Mouse (Mus musculus): ENCODE measurements around the gene Rnaseh2b.
A peak's percentile ranks its signal among the peaks of the same experiment; 100 is the strongest.

Gene Rnaseh2b

DNA sequence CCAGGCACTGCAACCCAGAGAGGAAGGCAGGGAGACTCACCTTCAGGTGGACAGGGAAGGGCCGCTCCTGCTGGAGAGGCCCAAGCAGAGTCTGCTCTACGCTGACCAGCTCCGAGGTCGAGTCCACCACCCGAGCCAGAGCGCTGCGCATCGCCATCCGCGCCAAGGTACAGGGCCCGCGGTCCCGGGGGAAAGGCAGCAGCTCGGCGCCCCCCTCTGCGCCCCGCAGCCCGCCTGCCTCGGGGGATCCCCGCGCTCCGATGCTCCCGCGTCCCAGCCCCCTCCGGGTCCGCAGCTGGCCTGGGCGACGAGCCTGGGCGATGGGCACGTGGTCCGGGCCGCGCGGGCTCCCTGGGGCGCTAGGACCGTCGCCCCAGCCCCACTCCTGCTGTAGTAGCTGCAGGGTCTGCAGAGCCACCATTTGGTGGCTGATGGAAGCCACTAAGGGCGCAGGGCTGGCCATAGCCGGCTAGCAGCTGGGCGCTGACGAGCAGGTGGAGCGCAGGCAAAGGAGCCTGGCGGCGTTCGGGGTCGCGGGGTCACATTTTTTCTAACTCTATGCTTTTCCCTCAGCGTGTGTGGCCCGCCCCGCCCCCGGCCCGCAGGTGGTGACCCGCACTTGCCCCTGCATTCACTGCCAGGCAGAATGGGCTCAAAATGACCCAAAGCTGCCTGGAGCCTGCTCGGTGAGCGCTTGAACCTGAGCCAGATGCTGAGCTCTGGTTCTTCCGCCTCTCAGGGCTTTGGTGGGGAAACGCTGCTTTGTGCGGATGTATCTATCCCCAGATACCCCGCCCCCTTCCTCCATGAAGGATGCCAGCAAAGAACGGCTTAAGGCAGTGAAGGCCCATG is at the start of gene Rnaseh2b, which contains the start of gene Dleu7:
Gene Rnaseh2b, plus strand, starts transcription at position 102 of the 852 bp plus-strand sequence.
Gene Dleu7, minus strand, starts transcription at position 560 of the 852 bp plus-strand sequence.
- DNase-seq: peak; percentile 49

DNA sequence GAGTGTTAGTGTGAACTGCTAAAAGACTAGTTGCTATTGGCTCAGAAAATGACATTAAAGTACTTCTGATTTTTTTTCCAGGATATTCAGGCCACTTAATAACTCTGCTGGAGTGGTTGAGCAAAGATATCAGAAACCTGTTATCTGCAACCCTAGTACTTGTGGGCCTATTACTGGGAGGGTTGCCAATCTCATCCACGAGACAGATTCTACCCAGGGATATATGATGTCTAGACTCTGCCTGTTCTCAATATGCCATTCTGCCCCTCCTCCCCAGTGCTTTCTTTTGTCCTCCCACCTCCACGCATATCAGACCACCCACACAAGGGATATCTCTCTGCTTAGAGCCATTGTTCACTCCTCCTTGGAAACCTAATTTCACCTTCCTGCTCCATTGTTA is 48.9 kb upstream of the Rnaseh2b start:
- no peak for DNase-seq

DNA sequence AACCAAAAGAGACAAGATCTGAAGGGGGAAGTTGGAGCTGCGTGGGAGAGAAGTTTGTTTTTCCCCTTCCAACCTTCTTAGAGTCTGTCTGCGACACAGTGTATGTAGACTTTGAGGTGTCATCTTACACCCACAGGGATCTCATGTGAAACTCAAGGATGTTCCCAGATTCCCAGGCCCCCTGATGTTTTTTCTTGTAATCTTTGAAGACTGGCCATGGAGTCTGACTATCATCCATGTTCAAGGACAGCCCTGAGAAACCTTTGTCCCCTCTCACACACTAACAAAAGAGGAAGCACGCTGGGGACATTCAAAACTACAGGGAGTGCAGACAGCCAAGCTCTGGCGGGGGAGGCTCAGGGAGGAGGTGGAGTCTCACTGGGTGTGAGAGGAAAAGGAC is 46.8 kb upstream of the Rnaseh2b start:
- no peak for DNase-seq

DNA sequence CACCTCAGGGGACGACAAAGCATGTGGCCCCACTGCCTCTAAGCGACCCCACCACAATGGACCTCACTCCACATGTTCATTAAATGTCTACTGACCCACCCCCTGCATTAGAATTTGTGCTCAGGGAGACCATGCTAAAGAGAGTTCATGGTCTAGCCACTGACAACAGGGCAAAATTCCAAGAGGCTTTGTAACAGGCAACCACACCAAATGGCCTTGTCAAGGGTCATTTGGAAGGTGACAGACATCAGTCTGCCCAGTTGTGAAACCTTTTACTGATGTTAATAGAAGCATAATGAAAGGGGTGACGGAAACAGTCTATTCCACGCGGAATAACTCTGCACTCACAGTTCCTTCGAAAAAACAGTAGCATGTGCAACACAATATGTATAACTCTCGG is 44.0 kb upstream of the Rnaseh2b start:
- no peak for DNase-seq

DNA sequence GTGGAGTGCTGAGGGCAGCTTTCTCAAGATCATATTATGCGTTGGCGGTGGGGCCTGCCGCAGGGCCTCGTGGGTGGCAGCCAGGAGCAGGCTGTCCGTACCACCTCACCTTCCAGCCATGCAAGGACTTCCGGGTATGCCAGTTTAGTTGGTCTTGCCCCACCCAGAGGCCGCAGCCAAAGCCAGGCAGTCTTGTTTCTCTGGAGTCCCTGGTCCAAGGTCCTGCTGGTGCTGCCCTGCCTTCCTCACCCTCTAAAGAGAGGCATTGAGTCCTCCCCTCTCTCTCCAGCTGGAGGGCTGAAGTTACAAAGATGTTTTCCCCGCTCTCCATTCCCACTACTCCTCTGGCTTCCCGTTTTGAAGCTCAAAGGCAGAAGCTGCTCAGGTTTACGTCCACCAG is 43.6 kb upstream of the Rnaseh2b start:
- peak; percentile 15 for DNase-seq

DNA sequence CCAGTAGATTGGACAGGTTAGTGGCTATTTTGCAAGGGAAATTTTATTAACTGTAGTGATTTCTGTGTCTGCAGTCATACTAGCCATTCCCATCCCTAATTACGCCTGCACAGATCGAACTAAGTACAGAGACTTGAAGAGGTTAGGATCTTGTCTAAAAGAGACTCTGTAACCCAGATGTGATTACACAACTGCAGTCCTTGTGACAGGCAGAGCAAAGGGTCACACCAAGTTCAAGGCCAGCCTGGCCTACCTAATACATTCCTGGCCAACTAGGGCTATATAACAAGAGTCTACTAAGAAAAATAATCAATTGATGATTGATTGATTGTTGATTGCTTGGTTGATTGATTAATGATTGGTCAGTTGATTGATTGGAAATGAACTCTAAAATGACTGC is 43.1 kb upstream of the Rnaseh2b start:
- DNase-seq: no peak

DNA sequence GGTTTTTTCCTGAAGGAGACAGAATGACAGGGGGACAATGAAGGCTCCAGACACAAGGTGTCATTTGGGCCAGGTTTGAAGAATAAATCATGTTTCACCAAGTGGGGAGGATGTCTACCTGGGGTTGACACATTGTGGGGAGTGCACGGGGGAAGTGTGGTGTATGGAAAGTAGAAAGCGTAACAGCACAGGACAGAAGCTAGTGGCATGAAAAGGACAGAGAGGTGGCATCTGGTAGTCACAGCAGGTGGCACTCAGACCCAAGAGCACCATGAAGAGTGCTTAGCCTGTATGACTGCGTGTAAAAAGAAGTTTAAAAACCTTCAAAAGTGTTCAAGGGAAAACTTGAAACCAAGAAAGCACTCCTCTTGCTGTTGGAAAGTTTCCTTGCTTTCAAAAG is 42.3 kb upstream of the Rnaseh2b start:
- no peak for DNase-seq

DNA sequence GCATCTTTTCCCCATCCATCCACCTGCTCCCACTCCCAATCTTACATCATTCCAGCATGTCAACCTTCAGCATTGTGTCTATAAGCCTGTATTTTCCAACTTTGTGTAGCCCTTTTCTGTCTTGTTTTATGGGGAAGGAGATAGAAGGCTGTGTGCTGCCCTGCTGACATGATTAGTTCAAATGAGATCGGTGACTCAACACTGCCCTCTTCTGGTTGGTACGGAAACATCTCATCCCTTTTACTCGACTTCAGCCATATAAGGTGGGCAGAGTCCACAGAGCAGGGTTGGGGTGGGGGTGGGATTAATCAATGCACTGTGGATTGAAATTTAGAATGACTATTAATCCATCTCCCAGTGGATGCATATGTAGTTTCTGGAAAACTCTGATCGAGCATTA is 40.4 kb upstream of the Rnaseh2b start:
- peak; percentile 10 for DNase-seq

DNA sequence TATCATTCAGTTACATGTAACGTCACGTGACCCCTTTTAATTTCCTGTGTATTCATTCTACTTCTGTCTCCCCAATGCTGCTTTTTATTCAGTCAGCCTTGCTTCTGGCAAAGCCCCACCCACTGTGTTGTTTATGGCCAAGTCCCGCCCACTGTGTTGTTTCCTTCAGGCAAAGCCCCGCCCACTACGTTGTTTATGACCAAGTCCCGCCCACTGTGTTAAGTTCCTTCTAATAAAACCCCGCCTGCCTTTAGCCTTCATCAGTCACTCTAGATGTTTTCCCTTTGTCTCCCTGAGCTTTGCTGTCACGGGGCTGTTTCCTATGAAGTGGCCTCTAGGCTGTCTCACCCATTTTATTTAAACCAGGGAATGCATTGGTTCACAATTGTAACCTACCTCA is 38.0 kb upstream of the Rnaseh2b start:
- DNase-seq: no peak

DNA sequence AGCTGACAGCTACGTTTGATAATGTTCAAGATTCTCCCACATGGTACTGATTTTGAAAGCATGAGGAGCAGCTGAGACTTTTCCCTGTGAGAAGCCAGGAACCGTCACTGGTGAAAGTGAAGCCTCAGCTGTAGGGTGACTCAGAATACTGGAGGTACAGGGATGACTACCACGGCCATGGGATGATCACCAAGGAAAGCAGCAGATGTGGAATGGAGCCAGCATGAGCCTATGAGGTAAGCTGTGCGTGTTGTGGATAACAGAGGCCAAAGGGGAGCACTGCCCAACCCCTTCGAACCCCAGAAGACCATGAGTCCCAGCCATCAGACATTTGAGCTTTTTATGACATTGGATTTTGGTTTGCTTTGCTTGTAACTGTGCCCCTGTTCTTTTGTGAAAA is 36.3 kb upstream of the Rnaseh2b start:
- DNase-seq: no peak

DNA sequence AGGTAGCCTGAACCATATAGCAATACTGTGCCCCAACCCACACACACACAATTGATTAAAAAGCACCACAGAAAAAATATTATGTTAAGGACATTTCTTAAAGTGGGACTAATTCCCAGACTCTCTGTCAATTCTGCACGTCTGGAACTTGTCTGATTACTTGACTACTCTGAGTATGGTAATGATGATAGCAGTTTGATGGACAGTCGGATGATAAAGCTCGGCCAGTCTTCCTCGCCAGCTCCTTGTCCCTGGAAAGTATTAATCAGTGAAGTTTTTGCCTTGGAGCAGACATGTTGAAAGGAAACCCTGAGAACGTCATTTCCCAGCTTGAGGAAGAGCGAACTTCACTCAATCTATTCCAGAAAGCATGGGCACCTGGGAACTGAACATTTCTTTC is 34.3 kb upstream of the Rnaseh2b start:
- DNase-seq: no peak

DNA sequence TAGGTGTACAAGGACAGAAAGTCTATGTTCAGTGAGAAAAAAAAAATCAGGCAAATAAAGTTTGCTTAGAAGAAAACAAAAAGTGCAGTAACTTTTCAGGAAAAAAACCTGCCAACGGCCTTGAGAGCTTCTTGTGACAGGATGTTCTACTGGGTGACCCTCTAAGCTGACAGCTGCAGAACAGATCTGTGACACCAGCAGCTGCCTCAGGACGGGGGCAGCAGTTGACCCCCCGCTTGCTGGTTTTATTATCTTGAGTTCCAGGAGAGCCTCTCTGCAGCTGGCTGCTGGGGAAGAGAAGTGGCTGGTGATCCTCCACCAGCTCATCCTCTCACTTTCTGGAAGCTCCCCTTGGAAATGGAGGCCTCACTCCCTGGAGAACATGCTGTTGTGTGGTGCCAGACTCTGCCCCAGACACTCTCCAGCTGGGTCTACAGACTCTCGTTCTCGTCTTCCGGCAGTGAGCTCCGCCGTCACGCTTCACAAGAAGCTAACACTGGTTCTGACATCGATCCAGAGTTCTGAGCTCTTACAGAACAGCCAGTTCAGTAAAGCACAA is 33.3 kb upstream of the Rnaseh2b start:
- DNase-seq: no peak

DNA sequence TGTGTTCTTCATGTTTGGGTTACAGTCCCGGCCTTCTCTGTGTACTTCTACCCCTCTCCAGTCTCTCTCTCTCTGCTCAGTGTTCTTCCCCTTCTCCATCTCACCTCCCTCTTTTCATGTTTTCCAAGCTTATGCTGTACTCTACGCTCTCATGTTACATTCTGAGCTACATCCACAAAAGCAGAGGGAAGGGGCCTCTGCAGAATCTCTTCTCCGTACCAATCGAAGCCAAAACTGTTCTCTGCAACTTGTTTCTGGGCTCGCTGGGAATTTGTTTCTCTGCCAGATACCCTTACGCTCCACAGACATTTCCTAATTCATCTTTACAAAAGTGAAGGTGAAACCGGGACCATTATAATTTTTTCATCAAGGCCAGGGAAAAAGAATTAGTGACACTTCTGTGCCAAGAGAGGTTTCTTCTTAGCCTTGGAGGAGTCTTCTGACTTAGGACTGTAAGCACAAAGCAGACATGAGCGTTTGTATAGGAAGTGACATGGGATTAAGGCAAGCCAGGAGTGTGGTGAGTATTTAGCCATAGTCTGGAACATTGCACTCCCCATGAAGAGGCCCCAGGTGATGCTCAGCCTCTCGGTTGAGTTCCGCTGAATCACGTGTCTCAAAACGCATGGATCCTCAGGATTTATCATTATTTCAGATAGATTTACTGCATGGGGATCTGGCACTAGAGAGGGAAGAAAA is 21.5 kb upstream of the Rnaseh2b start:
- no peak for DNase-seq

DNA sequence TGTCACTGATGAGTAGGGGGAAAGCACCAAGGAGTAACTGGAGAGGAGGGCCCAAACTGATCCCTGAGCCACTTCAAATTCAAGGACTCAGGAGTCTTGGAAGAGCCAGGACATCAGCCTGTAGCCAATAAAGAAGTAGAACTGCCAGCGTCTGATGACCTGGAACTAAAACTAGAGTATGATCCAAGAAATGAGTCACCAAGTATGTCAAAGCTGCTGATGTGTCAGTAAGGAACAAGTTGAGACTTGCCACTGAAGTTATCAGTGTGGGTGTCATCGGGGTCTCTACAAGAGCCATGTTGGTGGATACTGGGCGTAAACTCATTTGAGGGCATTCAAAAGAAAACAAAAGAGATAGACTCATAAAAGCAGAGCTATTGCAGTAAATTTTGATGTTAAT is 18.8 kb upstream of the Rnaseh2b start:
- DNase-seq: no peak

DNA sequence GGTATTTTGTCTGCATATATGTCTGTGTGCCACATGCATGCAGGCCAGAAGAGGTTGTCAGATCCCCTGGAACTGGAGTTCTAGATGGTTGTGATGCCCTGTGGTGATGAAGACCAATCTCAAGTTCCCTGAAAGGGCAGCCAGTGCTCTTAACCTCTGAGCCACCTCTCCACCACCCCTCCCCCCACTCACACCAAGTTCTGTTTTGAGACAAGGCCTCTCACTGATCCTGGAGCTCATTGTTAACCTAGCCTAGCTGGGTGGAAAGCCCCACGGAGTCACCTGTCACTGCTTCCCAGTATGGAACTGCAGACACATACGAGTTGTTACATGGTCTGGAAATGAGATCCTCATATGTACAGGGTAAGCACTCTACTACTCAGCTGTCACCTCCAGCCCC is 9.4 kb upstream of the Rnaseh2b start:
- DNase-seq: no peak

DNA sequence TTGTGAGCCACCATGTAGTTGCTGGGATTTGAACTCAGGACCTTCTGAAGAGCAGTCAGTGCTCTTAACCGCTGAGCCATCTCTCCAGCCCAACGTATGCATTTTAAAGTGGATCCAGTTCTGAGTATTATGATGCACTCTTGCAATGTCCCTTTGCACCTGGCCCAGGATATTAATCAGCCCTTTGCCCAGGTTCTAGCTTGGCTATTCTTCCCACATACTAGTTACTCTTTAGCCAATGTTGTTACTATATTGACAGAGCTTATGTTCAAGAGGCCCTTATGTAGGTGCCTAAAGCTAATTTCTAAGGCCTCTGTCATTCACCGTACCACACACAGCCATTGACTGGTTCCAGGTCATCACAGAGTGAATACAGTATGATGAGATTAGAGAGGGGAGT is 3.7 kb upstream of the Rnaseh2b start:
- peak; percentile 12 for DNase-seq

DNA sequence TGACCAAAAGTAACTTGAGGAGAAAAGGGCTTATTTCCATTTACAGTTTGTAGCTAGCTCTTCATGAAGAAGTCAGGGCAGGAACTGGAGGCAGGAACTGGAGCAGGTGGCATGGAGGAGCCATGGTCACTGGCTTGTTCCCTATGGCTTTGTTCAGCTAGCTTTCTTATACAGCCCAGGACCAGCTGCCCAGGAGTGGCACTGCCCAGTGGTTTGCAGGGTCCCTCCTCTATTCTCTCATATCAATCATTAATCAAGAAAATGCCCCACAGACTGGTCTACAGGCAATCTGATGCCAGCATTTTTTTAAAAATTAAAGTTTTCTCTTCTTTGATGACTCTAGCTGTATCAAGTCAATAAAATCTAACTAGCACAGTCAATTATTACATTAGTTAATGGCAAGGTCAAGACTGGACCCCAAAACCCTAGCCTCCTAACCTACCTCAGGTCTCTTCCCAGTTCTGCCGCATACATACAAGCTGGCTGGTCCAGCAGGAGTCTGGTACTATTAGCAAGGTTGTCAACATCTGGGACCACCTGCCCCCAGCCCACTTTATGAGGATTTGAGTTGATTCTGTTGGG is 892 bp upstream of the Rnaseh2b start:
- DNase-seq: peak; percentile 44

DNA sequence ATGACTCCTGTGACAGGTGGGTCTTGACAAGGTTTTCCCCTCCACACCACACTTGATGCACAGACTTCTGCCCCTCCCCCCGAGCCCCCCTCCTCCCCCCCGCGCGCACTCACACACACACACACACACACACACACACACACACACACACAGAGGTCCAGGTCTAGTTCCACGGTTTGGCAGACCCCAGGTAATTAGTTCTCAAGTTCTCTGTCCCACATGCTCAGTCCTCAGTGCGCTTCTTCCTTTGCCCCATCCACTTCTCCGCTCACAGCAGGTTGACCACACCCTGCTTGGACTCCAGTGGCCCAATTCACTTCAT is 262 bp upstream of the Rnaseh2b start:
- DNase-seq: no peak

DNA sequence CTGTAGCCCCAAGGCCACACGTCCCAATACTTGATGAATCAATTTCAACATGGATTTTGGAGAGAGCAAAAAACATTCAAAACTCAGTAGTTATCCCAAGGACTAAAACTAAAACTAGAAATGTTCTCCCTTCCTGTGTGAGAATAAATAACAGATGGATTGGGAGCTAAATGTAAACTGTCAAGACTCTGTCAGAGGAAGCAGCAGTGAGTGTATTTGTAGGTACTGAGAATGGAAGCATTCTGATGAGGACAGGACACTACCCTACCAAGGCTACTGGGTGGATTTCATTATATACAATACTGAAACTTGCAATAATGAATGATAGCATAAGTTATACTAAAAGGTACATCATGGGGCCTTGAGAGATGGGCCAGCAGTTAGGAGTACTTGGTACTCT is 6.4 kb downstream of the Rnaseh2b start:
- no peak for DNase-seq

DNA sequence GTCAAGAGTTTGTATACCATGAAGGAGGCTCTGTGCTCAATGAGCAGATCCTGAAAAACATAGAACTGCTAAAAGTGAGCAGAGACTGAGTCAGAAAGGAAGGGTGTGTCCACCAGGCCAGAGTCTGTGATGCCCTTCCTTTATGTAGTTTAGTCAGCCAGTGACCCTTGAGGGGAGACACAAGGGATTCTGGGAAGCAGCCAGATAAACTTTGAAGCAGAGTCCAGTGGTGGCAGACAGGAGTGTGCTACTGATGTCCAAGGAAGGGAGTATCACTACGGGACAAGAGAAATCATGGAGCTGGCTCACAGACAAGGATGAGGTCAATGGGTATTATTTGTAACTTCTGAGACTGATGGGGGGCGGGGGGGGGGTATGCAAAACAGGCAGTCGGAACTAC is 7.6 kb downstream of the Rnaseh2b start:
- DNase-seq: peak; percentile 50

DNA sequence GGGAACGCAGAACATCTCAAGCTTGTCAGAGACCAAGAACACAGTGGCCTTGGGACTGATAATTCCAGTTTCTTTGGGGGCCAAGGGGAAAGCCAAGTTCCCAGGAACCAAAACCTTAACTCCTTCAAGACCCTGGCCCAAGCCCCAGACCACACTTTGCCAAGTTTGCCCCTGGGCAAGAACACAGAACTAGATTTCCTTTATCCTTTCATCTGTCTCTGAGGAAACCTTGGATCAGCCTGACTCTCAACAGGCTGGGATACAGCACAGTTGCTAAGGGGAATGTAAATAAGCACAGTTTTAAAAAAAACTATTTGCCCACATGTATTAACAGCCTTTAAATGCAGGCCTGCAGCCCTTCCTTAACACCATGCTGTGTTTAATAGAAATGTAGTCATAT is 15.2 kb downstream of the Rnaseh2b start:
- no peak for DNase-seq

DNA sequence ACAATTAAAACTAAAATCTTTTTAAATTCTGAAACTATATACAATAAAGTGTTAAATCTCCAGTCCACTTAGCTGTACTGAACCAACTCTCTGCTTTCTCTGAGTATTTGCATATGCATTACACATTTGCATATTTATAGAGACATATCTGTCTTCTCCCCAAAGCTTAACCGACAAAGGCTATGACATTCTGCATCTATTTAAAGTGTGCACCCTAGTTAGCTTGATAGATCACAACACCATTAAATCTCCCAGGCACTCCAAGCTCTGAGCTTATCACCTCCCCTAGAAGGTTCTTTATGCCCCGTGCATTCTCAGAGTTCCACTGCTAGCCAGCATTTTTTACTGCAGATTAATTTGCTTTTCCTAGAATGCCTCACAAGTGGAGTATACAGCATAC is 16.6 kb downstream of the Rnaseh2b start:
- DNase-seq: no peak

DNA sequence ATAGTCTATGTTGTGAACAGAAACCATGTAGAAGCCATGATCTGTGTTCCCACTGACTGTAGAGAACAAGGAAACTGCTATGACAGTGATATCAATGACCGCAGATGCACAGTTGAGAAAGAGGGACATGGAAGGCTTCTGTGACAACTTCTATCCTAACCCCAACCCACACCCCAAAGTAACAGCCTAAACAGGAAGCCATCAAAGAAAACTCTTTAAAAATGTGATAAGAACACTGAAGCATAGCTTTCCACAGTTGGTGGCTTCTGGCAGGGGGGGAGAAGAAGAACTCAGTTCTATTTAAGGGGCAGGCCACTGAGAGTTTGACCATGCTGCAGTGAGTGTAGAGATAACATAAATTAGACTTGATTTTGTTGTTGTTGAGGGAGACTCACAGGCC is 19.3 kb downstream of the Rnaseh2b start:
- no peak for DNase-seq

Measured in kidney, adult 11 months (tissue).